Mouse (Mus musculus): Measurements from ENCODE around the gene Sirt7.

Gene Sirt7

GRCm38 (mm10) chr11:120641255-120641654 lies 16.2 kb upstream of the Sirt7 start:
- DNase-seq (ENCODE audit: extremely low spot score, low spot score): no peak

- DNase-seq (ENCODE audit: extremely low spot score, low spot score): no peak
These were observed 9.8 kb upstream of the Sirt7 start for GRCm38 (mm10) chr11:120634810-120635209.

GRCm38 (mm10) chr11:120633520-120634343 lies 8.7 kb upstream of the Sirt7 start, which contains the start of gene Mafg:
Gene Mafg, minus strand, starts transcription at chr11:120633600.
- peak; percentile 93 for DNase-seq (ENCODE audit: extremely low spot score, low spot score)

GRCm38 (mm10) chr11:120632559-120633519 lies 7.8 kb upstream of the Sirt7 start:
- peak; percentile 74 for DNase-seq (ENCODE audit: extremely low spot score, low spot score)

GRCm38 (mm10) chr11:120631726-120632448 lies 6.8 kb upstream of the Sirt7 start:
- no peak for DNase-seq (ENCODE audit: extremely low spot score, low spot score)

GRCm38 (mm10) chr11:120630881-120631725 lies 6.1 kb upstream of the Sirt7 start:
- no peak for DNase-seq (ENCODE audit: extremely low spot score, low spot score)

GRCm38 (mm10) chr11:120630401-120630871 lies 5.4 kb upstream of the Sirt7 start:
- DNase-seq (ENCODE audit: extremely low spot score, low spot score): no peak

- no peak for DNase-seq (ENCODE audit: extremely low spot score, low spot score)
These were observed 4.9 kb upstream of the Sirt7 start for GRCm38 (mm10) chr11:120629911-120630310.

GRCm38 (mm10) chr11:120629341-120629730 lies 4.3 kb upstream of the Sirt7 start:
- no peak for DNase-seq (ENCODE audit: extremely low spot score, low spot score)

GRCm38 (mm10) chr11:120628601-120629340 lies 3.7 kb upstream of the Sirt7 start:
- no peak for DNase-seq (ENCODE audit: extremely low spot score, low spot score)

- DNase-seq (ENCODE audit: extremely low spot score, low spot score): no peak
These were observed 2.6 kb upstream of the Sirt7 start for GRCm38 (mm10) chr11:120627468-120628300.

GRCm38 (mm10) chr11:120626785-120627467 lies 1.9 kb upstream of the Sirt7 start:
- no peak for DNase-seq (ENCODE audit: extremely low spot score, low spot score)

- DNase-seq (ENCODE audit: extremely low spot score, low spot score): peak; percentile 84
These were observed 344 bp downstream of the Sirt7 start for GRCm38 (mm10) chr11:120624680-120625111.

GRCm38 (mm10) chr11:120623961-120624679 lies 920 bp downstream of the Sirt7 start:
- DNase-seq (ENCODE audit: extremely low spot score, low spot score): peak; percentile 62

GRCm38 (mm10) chr11:120622805-120623204 lies 2.2 kb downstream of the Sirt7 start:
- DNase-seq (ENCODE audit: extremely low spot score, low spot score): no peak

GRCm38 (mm10) chr11:120620195-120620594 lies 4.8 kb downstream of the Sirt7 start:
- no peak for DNase-seq (ENCODE audit: extremely low spot score, low spot score)
